Comparison of ENCODE assay signal across 20 mouse cellular contexts in genomic region chr4:104186311-104186710, GRCm38 (mm10).
A peak's percentile ranks its signal among the peaks of the same experiment; 100 is the strongest.
DNase-seq lines count a peak whose midpoint lies in the region; ATAC-seq and TF ChIP-seq lines count a peak whose summit lies in the region.
"Had no signal": no experiment of that assay in that cellular context is flagged by ENCODE, and none has a peak within 500 bp of the region (broad histone marks: within the 10 kb centered on the region; RNA-seq: fewer than 3 reads in every experiment).

No protein-coding gene starts in this region.

- H3K9me3 ChIP-seq in forebrain, embryonic 14.5 days (replicated peaks; ENCODE audit: control insufficient read depth, low read length): no peaks in the 10 kb centered on the region
- no peaks in the 10 kb centered on the region for H3K9me3 ChIP-seq in forebrain, embryonic 10.5 days
- no peaks in the 10 kb centered on the region for H3K9me3 ChIP-seq in kidney, embryonic 14.5 days (ENCODE audit: control insufficient read depth, low read length)

- no peak overlapping the region for H3K9ac ChIP-seq in forebrain, embryonic 14.5 days (ENCODE audit: low read length)
- H3K9ac ChIP-seq in kidney, embryonic 14.5 days (ENCODE audit: low read depth, low read length): no peak overlapping the region

- H3K4me3 ChIP-seq in forebrain, embryonic 14.5 days (ENCODE audit: low read depth, low read length): no peak overlapping the region
- no peak overlapping the region for H3K4me3 ChIP-seq in forebrain, embryonic 10.5 days
- H3K4me3 ChIP-seq in kidney, embryonic 14.5 days (ENCODE audit: low read length): no peak overlapping the region

- TF ChIP-seq CTCF in brain, embryonic 14.5 days (IDR thresholded peaks at IDR 0.05; ENCODE audit: borderline replicate concordance, extremely low read depth, insufficient read depth, insufficient read length): no peak

- WGBS in forebrain, embryonic 14.5 days: 47% methylated on average over 4 of the region's 4 CpGs
- WGBS in forebrain, embryonic 10.5 days: 79% methylated on average over 4 of the region's 4 CpGs
- WGBS in kidney, embryonic 14.5 days: 85% methylated on average over 4 of the region's 4 CpGs

- no peak for TF ChIP-seq POLR2A in brain, embryonic 14.5 days (IDR thresholded peaks at IDR 0.05; ENCODE audit: borderline replicate concordance, extremely low read depth, insufficient read depth, insufficient read length, poor library complexity, severe bottlenecking)

- H3K27ac ChIP-seq in forebrain, embryonic 14.5 days (ENCODE audit: low read depth, low read length): no peak overlapping the region
- H3K27ac ChIP-seq in forebrain, embryonic 10.5 days: no peak overlapping the region
- H3K27ac ChIP-seq in kidney, embryonic 14.5 days (ENCODE audit: low read depth, low read length): no peak overlapping the region

- H3K36me3 ChIP-seq in forebrain, embryonic 14.5 days (ENCODE audit: control insufficient read depth, insufficient read depth, low read length): no peaks in the 10 kb centered on the region
- no peaks in the 10 kb centered on the region for H3K36me3 ChIP-seq in forebrain, embryonic 10.5 days (replicated peaks)
- no peaks in the 10 kb centered on the region for H3K36me3 ChIP-seq in kidney, embryonic 14.5 days (ENCODE audit: control insufficient read depth, insufficient read depth, low read length)
- H3K36me3 ChIP-seq: G1E had no signal

- no peak for ATAC-seq in forebrain, embryonic 14.5 days
- ATAC-seq in kidney, embryonic 14.5 days (ENCODE audit: low FRiP score, low TSS enrichment): no peak
- ATAC-seq: activated CD4-positive, CD25-positive, alpha-beta regulatory T cell, adult 4 months; CD4-positive, CD25-positive, alpha-beta regulatory T cell, adult 4 months; Patski had no signal

- DNase-seq in forebrain, embryonic 14.5 days (ENCODE audit: low spot score): peak; percentile 51
- no peak for DNase-seq in forebrain, embryonic 10.5 days (ENCODE audit: extremely low spot score, low spot score)
- peak; percentile 57 for DNase-seq in brain, embryonic 14.5 days (ENCODE audit: low read depth)
- DNase-seq: adrenal gland, adult 2 months; adrenal gland, adult 8-10 months; adrenal gland, postnatal 10 days; adrenal gland, postnatal 14 days; adrenal gland, postnatal 25 days; adrenal gland, postnatal 36 days; B cell, adult 2 months; cerebellum, adult 11 months; cerebellum, adult 11-12 months; cerebellum, adult 18-20 months; cerebellum, adult 2 months had no signal

- no peaks in the 10 kb centered on the region for H3K27me3 ChIP-seq in forebrain, embryonic 14.5 days (replicated peaks; ENCODE audit: control insufficient read depth, insufficient read depth, low read length)
- no peaks in the 10 kb centered on the region for H3K27me3 ChIP-seq in forebrain, embryonic 10.5 days (ENCODE audit: poor library complexity, severe bottlenecking)
- H3K27me3 ChIP-seq in kidney, embryonic 14.5 days (ENCODE audit: control insufficient read depth, insufficient read depth, low read length): no peaks in the 10 kb centered on the region
- H3K27me3 ChIP-seq: CH12.LX had no signal

- no peak overlapping the region for H3K4me2 ChIP-seq in forebrain, embryonic 14.5 days (ENCODE audit: low read length)
- H3K4me2 ChIP-seq in kidney, embryonic 14.5 days (replicated peaks; ENCODE audit: low read depth, low read length): no peak overlapping the region

- H3K4me1 ChIP-seq in forebrain, embryonic 14.5 days (ENCODE audit: control insufficient read depth, insufficient read depth, low read length): no peaks in the 10 kb centered on the region
- H3K4me1 ChIP-seq in forebrain, embryonic 10.5 days: no peaks in the 10 kb centered on the region
- H3K4me1 ChIP-seq in kidney, embryonic 14.5 days (ENCODE audit: control insufficient read depth, insufficient read depth, low read length): no peaks in the 10 kb centered on the region
